Mouse (Mus musculus): ENCODE measurements at regions not wholly inside any gene's neighbourhood (a gene's known extent, or its start where the extent isn't known, plus 50 kb on each side); places are given as distances from the start of the nearest gene placed in this dataset.
A peak's percentile ranks its signal among the peaks of the same experiment; 100 is the strongest.

GRCm38 (mm10) chr12:25444355-25444754, 347.4 kb upstream of the Id2 start:
- WGBS = 85% methylated on average over 2 of the region's 2 CpGs
- DNase-seq = no peak
- H3K4me1 ChIP-seq (ENCODE audit: control insufficient read depth, insufficient read depth, low read length) = no peaks in the 10 kb centered on the region
- H3K27ac ChIP-seq (ENCODE audit: insufficient read depth, low read length) = no peak overlapping the region
- TF ChIP-seq POLR2A (IDR thresholded peaks at IDR 0.05; ENCODE audit: borderline replicate concordance, insufficient read depth, low read length) = no peak
- no peak for TF ChIP-seq CTCF (IDR thresholded peaks at IDR 0.05; ENCODE audit: borderline replicate concordance, insufficient read depth, low read depth, low read length)
- no peak overlapping the region for H3K4me3 ChIP-seq (replicated peaks; ENCODE audit: insufficient read depth, low read depth, low read length)
- no peaks in the 10 kb centered on the region for H3K27me3 ChIP-seq (ENCODE audit: control insufficient read depth, insufficient read depth, low read length)

- no peak overlapping the region for H3K4me3 ChIP-seq (replicated peaks; ENCODE audit: insufficient read depth, low read depth, low read length)
- H3K27me3 ChIP-seq (ENCODE audit: control insufficient read depth, insufficient read depth, low read length) = no peaks in the 10 kb centered on the region
- H3K4me1 ChIP-seq (ENCODE audit: control insufficient read depth, insufficient read depth, low read length) = peaks cover 7% of the 10 kb centered on the region; the same call in 1 of the 2 replicates
- no peak for TF ChIP-seq CTCF (IDR thresholded peaks at IDR 0.05; ENCODE audit: borderline replicate concordance, insufficient read depth, low read depth, low read length)
- no peak for TF ChIP-seq POLR2A (IDR thresholded peaks at IDR 0.05; ENCODE audit: borderline replicate concordance, insufficient read depth, low read length)
- no peak for DNase-seq
- H3K27ac ChIP-seq (ENCODE audit: insufficient read depth, low read length) = no peak overlapping the region
- WGBS = 97% methylated on average over 7 of the region's 7 CpGs
These were observed 342.1 kb upstream of the Id2 start for GRCm38 (mm10) chr12:25439029-25439551.

GRCm38 (mm10) chr12:25438217-25439028, 341.5 kb upstream of the Id2 start:
- 67% methylated on average over 8 of the region's 8 CpGs for WGBS
- no peak for DNase-seq
- TF ChIP-seq POLR2A (IDR thresholded peaks at IDR 0.05; ENCODE audit: borderline replicate concordance, insufficient read depth, low read length) = no peak
- no peak for TF ChIP-seq CTCF (IDR thresholded peaks at IDR 0.05; ENCODE audit: borderline replicate concordance, insufficient read depth, low read depth, low read length)

GRCm38 (mm10) chr12:25437556-25437955, 340.6 kb upstream of the Id2 start:
- no peaks in the 10 kb centered on the region for H3K27me3 ChIP-seq (ENCODE audit: control insufficient read depth, insufficient read depth, low read length)
- 50% methylated on average over 4 of the region's 4 CpGs for WGBS
- peaks cover 7% of the 10 kb centered on the region; the same call in 1 of the 2 replicates for H3K4me1 ChIP-seq (ENCODE audit: control insufficient read depth, insufficient read depth, low read length)
- H3K4me3 ChIP-seq (replicated peaks; ENCODE audit: insufficient read depth, low read depth, low read length) = no peak overlapping the region
- no peak for TF ChIP-seq POLR2A (IDR thresholded peaks at IDR 0.05; ENCODE audit: borderline replicate concordance, insufficient read depth, low read length)
- TF ChIP-seq CTCF (IDR thresholded peaks at IDR 0.05; ENCODE audit: borderline replicate concordance, insufficient read depth, low read depth, low read length) = no peak
- DNase-seq = peak in 1 of 2 experiments; percentile 42
- H3K27ac ChIP-seq (ENCODE audit: insufficient read depth, low read length) = no peak overlapping the region

More at GRCm38 (mm10) chr12:25438217-25439028, 341.5 kb upstream of the Id2 start:
- Histone ChIP-seq H3K4me1 (ENCODE audit: control insufficient read depth, insufficient read depth, low read length) (peaks cover 7% of the 10 kb centered on the region; the same call in 1 of the 2 replicates), H3K27ac (ENCODE audit: insufficient read depth, low read length) (no peak overlapping the region), H3K4me3 (replicated peaks; ENCODE audit: insufficient read depth, low read depth, low read length) (no peak overlapping the region), H3K27me3 (ENCODE audit: control insufficient read depth, insufficient read depth, low read length) (no peaks in the 10 kb centered on the region)

- peaks cover 7% of the 10 kb centered on the region; the same call in 1 of the 2 replicates for H3K4me1 ChIP-seq (ENCODE audit: control insufficient read depth, insufficient read depth, low read length)
- H3K27ac ChIP-seq (ENCODE audit: insufficient read depth, low read length) = no peak overlapping the region
- no peak overlapping the region for H3K4me3 ChIP-seq (replicated peaks; ENCODE audit: insufficient read depth, low read depth, low read length)
- no peak for DNase-seq
- H3K27me3 ChIP-seq (ENCODE audit: control insufficient read depth, insufficient read depth, low read length) = no peaks in the 10 kb centered on the region
- TF ChIP-seq CTCF (IDR thresholded peaks at IDR 0.05; ENCODE audit: borderline replicate concordance, insufficient read depth, low read depth, low read length) = no peak
- no peak for TF ChIP-seq POLR2A (IDR thresholded peaks at IDR 0.05; ENCODE audit: borderline replicate concordance, insufficient read depth, low read length)
- 98% methylated on average over 6 of the region's 6 CpGs for WGBS
These were observed 339.4 kb upstream of the Id2 start for GRCm38 (mm10) chr12:25436220-25436911.

- Histone ChIP-seq H3K27ac (ENCODE audit: insufficient read depth, low read length) (no peak overlapping the region), H3K4me3 (replicated peaks; ENCODE audit: insufficient read depth, low read depth, low read length) (no peak overlapping the region), H3K27me3 (ENCODE audit: control insufficient read depth, insufficient read depth, low read length) (no peaks in the 10 kb centered on the region), H3K4me1 (ENCODE audit: control insufficient read depth, insufficient read depth, low read length) (peaks cover 7% of the 10 kb centered on the region; the same call in 1 of the 2 replicates)
- 95% methylated on average over 6 of the region's 6 CpGs for WGBS
- DNase-seq = no peak
- TF ChIP-seq POLR2A (IDR thresholded peaks at IDR 0.05; ENCODE audit: borderline replicate concordance, insufficient read depth, low read length) = no peak
- no peak for TF ChIP-seq CTCF (IDR thresholded peaks at IDR 0.05; ENCODE audit: borderline replicate concordance, insufficient read depth, low read depth, low read length)
These were observed 335.9 kb upstream of the Id2 start for GRCm38 (mm10) chr12:25432796-25433195.

GRCm38 (mm10) chr12:25430911-25431310, 334.0 kb upstream of the Id2 start:
- Histone ChIP-seq H3K4me3 (replicated peaks; ENCODE audit: insufficient read depth, low read depth, low read length) (no peak overlapping the region), H3K27ac (ENCODE audit: insufficient read depth, low read length) (no peak overlapping the region), H3K4me1 (ENCODE audit: control insufficient read depth, insufficient read depth, low read length) (no peaks in the 10 kb centered on the region), H3K27me3 (ENCODE audit: control insufficient read depth, insufficient read depth, low read length) (no peaks in the 10 kb centered on the region)
- DNase-seq = no peak
- TF ChIP-seq CTCF (IDR thresholded peaks at IDR 0.05; ENCODE audit: borderline replicate concordance, insufficient read depth, low read depth, low read length) (no peak), POLR2A (IDR thresholded peaks at IDR 0.05; ENCODE audit: borderline replicate concordance, insufficient read depth, low read length) (no peak)
- WGBS = 95% methylated on average over 4 of the region's 4 CpGs
